Mouse (Mus musculus) thymus, adult 2 months (tissue): ENCODE measurements at regions not wholly inside any gene's neighbourhood (a gene's known extent, or its start where the extent isn't known, plus 50 kb on each side); places are given as distances from the start of the nearest gene placed in this dataset.

Experiments used
- CTCF ChIP-seq: fragments of 200-500 bp; IDR thresholded peaks from 2 replicates; pipeline ENCODE4 v1.5.1; 2012; ENCODE audit warnings: mild to moderate bottlenecking, control low read depth, low read length, moderate library complexity, borderline replicate concordance; ENCODE audit not compliant: control insufficient read depth, poor library complexity, insufficient read depth; ENCODE audit errors: extremely low read depth
- POLR2A ChIP-seq: fragments of 200-500 bp; IDR thresholded peaks from 2 replicates; pipeline ENCODE4 v1.6.1; 2012; ENCODE audit warnings: mild to moderate bottlenecking, low read length, control low read depth, moderate library complexity; ENCODE audit not compliant: control insufficient read depth, poor library complexity, insufficient read depth; ENCODE audit errors: extremely low read depth

DNA sequence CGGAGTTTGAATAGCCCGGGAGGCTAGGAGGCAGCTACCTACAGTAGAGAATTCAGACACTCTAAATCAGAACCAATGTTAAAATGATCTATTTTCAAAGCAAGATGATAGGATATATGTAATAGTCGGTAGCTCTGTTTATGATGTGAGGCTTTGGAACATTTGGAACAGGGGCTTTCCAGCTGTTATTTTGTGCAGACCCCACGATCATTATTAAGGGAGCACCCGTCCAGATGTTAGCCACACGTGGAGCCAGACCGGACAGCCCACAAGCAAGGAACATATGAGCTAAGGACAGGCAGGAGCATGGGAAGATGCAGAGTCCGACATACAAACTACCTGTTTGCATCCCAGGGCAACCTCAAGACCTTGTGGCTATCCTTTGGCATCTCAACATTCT lies 74.3 kb upstream of the Cpm start:
- TF ChIP-seq CTCF, result no peak
- TF ChIP-seq POLR2A, result no peak
